Mouse (Mus musculus): ENCODE measurements around the gene Tbx2.

The Tbx2 gene

GRCm38 (mm10) chr11:85839258-85840030 is 7.1 kb downstream of the Tbx2 start:
- no peak for DNase-seq (ENCODE audit: extremely low read depth, low read depth, low spot score)

GRCm38 (mm10) chr11:85840031-85840802 is 7.9 kb downstream of the Tbx2 start:
- no peak for DNase-seq (ENCODE audit: extremely low read depth, low read depth, low spot score)

DNA sequence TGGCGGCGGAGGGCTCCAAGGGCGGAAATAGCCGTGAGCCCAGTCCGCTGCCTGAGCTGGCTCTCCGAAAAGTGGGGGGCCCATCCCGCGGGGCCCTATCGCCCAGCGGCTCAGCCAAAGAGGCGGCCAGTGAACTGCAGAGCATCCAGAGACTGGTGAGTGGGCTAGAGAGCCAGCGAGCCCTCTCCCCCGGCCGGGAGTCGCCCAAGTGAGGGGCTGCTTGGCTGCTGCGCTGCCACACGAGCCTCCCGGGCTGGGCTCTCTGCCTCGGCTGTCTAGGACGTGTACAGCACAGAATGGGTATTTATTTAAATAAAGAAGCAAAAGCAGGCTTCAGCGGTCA is 8.4 kb downstream of the Tbx2 start:
- DNase-seq (ENCODE audit: extremely low read depth, low read depth, low spot score): no peak

- no peak for DNase-seq (ENCODE audit: extremely low read depth, low read depth, low spot score)
These were observed 8.9 kb downstream of the Tbx2 start for GRCm38 (mm10) chr11:85841211-85841681.

DNA sequence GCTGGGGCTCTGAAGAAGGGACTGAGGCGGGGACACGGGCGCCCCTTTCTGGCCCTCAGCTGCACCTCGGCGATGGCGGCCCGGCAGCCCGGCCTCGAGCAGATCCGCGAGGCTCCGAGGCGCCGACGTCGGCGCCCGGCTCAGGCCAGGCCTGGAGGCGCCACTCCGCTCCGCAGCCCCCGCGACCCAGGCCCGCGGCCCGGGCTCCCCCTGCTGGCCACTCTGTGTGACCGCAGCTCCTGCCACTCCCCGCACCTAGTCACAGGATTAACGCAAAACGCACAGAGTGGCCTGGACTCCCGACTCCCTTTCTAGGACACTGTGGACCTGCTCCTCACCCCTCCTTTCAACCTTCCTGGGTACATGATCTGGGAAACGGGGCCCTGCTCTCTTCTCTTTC is 9.6 kb downstream of the Tbx2 start:
- DNase-seq (ENCODE audit: extremely low read depth, low read depth, low spot score): no peak

DNA sequence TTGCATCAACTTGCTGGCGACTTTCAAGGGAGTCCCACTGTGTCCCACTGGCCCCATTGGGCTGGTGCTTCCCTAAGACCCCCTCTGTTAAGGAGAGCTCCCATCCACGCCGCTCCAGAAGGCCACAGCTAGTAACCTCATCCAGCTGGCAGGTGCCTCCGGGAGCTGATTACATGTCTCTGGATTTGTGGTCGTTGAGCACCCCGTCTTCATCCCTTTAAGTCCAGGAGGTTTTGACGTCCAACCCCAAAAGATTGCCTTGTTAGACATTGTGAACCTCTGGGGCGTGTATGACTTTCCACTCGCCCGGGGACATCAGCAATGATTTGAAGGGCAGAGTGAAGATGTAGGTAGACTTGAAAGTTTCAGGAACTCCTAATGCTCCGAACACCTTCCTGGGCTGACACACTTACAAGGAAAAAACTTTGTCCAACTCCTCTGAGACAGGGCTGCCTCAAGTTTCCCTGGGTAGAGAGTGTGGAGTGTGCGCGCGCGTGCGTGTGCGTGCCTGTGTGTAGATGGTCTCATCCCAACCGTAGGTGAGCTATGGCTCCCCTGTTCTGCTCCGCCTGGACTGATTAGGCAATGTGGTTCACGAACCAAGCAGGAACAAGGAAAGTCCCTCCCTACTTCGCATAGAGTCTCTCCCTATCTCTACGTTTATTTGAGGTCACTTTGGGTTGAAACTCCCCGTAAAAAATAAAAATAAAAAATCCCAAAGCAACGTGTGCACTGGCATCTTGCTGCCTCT is 10.4 kb downstream of the Tbx2 start:
- no peak for DNase-seq (ENCODE audit: extremely low read depth, low read depth, low spot score)

DNA sequence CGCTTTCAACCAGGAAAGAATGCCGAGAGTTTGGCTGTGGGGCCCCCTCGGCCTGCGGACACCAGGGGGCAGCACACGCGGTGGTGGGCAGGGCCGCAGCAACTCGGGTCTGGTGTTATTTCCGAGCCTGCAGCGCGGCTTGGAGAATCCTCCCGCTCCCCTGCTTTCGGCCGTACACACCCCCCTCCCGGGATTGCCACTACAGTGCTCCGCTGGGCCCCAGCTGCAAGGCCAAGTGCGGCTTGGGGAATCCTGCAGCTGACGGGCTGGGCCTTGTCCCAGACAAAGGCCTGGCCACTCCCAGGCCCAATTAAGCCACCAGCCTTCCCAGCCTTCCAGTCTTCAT is 11.0 kb downstream of the Tbx2 start:
- DNase-seq (ENCODE audit: extremely low read depth, low read depth, low spot score): no peak

DNA sequence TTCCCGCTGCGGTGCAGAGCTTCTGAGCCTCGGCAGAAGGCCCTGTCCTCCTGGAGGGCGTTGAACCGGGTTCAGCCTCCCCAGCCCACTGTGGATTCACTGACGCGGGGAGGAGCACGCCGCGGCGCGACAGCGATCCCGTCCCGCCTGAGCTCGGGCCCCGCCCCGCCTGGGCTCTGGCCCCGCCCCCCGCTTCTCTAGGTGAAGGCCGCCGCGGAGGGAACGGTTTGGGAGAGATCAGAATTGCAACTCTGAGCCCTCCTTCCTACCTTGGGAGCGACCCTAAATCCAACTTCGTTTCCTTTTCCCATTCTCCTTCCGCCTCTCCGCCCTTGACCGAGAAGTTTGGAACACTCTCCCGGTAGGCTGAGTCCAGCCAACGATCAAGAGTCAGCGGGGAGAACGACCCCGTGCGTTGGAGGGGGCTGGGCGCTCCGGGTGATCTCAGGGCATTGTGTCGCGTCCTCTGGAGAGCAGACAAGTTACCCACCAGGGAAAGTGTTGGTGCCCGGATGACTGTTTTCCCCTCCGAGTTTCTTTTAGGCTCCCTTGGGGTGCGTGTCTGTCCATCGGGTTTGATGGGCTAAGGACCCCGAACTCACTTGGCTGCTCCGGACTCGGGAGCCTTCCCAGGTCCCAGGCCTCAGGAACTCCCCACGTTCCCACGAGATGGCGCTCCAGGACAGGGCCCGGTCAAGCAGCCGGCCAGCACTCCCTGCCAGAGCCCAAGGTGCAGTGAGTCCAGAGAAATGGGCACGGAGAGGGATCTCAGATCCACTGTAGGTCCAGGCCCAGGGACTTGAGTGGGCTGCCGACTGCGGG is 12.0 kb downstream of the Tbx2 start:
- no peak for DNase-seq (ENCODE audit: extremely low read depth, low read depth, low spot score)

DNA sequence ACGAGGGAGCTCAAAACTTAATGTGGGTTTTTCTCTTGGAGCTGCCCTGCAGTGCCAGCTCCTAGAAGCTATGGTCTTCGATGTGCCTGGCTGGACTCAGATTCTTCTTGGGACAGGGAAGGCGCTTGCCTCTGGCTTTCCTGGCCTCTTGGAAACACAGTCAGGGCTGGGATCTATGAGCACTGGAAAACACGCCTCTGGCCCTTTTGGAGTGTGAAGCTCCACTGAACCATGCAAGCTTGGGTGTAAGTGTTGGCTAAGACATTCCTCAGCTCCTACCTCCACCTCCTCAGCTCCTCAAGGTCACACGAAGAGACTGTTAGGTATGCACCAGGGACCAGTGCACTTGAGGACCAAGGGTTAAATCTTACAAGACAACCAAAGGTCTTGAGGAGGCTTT is 12.6 kb downstream of the Tbx2 start:
- no peak for DNase-seq (ENCODE audit: extremely low read depth, low read depth, low spot score)

DNA sequence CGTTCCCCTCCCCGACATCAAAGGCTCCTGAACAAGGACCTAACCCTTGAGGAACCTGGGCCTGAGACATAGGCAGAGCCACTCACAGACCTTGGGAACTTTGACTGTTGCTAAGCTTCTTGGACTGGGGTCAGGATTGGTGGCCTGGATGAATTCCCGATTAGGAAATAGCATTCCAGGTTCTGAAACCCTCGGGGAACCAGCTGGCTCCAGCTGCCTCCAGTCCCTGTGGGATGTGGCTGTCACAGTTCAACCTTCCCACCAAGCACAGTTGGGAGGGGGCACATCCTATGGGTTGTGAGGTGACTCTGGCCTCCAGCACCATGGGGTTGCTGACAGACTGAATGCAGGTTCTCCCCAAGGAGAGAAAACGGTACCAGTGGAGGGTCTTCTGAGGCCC is 13.6 kb downstream of the Tbx2 start:
- DNase-seq (ENCODE audit: extremely low read depth, low read depth, low spot score): no peak

GRCm38 (mm10) chr11:85846509-85846908 is 14.2 kb downstream of the Tbx2 start:
- DNase-seq (ENCODE audit: extremely low read depth, low read depth, low spot score): no peak

GRCm38 (mm10) chr11:85849037-85849436 is 16.7 kb downstream of the Tbx2 start:
- DNase-seq (ENCODE audit: extremely low read depth, low read depth, low spot score): no peak

GRCm38 (mm10) chr11:85850233-85850632 is 17.9 kb downstream of the Tbx2 start, which contains the start of gene Gm11444:
TSS of gene Gm11444 (minus strand) at chr11:85850333.
- DNase-seq (ENCODE audit: extremely low read depth, low read depth, low spot score): no peak

DNA sequence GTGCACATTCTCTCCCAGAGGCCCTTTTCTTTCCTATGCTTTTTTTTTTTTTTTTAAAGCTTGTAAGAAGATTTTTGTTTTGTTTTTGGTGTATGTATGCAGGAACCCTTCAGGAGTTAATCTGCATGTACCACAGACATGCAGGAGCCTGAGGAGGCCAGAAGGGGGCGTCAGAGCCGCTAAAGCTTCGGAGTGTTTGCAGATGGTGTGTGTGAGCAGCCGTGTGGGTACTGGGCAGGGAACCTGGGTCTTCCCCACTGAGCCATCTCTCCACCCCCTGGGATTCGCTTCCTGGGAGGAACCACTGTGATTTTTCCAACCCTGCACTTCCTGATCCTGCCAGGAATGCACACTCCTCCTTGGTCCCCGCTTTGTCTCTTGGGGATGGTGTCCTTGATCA is 18.4 kb downstream of the Tbx2 start:
- DNase-seq (ENCODE audit: extremely low read depth, low read depth, low spot score): no peak

- DNase-seq (ENCODE audit: extremely low read depth, low read depth, low spot score): no peak
These were observed 25.8 kb downstream of the Tbx2 start for GRCm38 (mm10) chr11:85857997-85858698.

- no peak for DNase-seq (ENCODE audit: extremely low read depth, low read depth, low spot score)
These were observed 32.0 kb downstream of the Tbx2 start for GRCm38 (mm10) chr11:85864363-85864762.

GRCm38 (mm10) chr11:85876059-85876788 is 43.9 kb downstream of the Tbx2 start:
- no peak for DNase-seq (ENCODE audit: extremely low read depth, low read depth, low spot score)

- DNase-seq (ENCODE audit: extremely low read depth, low read depth, low spot score): no peak
These were observed 52.1 kb downstream of the Tbx2 start for GRCm38 (mm10) chr11:85884498-85884897.

DNA sequence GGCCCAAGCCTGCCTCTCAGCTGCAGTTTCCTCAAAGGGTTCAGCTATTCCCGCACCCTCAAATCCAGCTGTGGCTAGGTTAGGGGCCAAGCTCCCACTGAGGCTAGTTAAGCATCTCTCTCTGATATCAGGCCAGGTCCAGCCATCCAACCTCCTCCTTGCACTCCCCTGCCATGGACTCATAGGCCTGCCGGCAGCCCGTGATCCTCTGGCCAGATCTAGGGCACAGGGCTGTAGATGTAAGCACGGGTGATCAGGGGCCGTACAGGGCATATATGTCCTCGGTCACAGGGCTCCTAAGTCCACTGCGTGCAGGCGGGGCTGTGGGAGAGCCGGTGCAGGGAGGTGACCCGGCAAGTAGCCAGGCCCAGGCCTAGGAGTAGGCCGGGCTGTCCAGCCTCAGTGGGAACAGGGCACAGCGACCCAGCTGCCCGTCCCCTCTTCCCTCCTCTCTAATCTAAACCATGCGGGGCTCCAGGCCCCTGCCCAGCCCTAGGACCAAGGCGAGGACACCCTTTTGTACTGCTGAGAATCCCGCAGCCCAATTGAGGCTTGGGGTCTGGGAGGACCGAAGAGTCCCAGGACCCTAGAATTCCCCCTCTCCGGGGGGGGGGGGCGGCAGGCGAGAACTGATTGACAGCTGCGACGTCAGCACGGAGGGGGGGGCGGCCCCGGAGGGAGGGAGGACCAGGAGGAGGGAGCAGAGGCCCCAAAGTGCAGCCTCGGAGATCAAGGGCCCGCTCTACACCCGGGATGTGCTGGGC is 53.5 kb downstream of the Tbx2 start, which contains the start of gene Tbx4:
TSS of gene Tbx4 (plus strand) at position 758 of the 764 bp plus-strand sequence.
- DNase-seq (ENCODE audit: extremely low read depth, low read depth, low spot score): no peak
